Mouse (Mus musculus): Measurements from ENCODE around the gene Prelp. TPM values are rescaled to one million over a fixed set of nuclear protein-coding genes. Genes with fewer than 3 reads are reported as not detected.

The Prelp gene
- polyA plus RNA-seq, 1 experiment, result 13.3 TPM

DNA sequence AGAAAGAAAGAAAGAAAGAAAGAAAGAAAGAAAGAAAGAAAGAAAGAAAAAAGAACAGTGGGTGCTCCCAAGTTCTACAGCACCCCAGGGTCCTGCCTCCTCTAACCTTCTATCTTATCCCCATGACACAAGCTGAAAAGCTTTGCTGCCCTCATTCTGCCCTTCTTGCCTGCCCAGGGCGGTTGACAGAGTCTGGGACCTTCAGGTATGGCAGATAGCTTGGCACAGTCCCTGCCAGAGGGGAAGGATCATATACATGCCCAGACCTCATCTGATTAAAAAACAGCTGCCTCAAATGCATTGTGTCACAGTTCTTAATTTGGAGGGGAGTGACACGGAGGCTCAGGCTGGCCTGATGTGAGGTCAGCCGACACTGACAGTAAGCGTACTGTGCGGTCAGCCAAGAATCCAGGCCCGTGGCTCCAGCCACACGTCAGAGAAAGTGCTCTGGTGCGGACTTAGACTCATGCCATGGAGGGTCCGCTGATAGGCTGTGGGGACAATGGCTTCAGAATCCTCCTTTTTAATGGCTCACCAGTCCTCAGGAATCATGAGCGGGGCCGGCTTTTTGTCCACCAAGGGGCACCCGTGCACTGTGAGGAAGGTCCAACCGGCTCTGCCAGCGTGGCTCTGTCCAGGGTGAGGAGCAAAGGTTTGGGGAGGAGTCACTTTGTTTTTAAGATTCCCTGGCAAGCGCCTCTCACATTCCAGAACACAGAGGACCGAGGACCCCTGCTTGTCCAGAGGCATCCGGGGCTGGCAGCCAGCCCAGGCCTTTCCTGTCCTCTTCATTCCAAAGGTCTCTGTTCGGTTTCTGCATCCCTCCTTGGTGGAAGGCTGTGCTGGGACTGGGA is 40.3 kb upstream of the Prelp start:
- H3K4me1 ChIP-seq (replicated peaks; ENCODE audit: control insufficient read depth, insufficient read depth, low read length), result no peaks in the 10 kb centered on the region

DNA sequence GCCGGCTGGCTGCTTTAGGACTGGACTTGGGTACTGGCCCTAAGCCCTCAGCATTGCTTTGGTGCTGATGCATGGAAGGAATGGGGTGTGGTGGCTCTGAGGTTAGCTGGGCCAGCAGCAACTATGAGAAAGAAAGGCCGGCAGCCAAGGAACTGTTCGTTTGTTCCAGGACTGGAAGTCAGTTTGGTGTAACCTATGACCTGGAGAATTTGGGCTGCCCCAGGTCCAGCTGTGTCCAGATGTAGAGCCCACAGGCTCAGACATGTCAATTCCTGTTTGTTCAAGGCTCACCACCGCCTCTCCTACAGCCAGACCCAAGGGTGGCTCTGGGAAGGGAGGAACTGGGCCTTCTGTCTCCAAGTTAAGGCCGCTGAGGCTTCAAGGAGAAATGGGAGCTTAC is 38.3 kb upstream of the Prelp start:
- 95% methylated on average over 5 of the region's 5 CpGs for WGBS
- H3K4me1 ChIP-seq (replicated peaks; ENCODE audit: control insufficient read depth, insufficient read depth, low read length), result no peaks in the 10 kb centered on the region
- no peak for TF ChIP-seq POLR2A (IDR thresholded peaks at IDR 0.05; ENCODE audit: control insufficient read depth, extremely low read depth, insufficient read depth, low read length, poor library complexity)
- no peak for TF ChIP-seq CTCF (IDR thresholded peaks at IDR 0.05; ENCODE audit: borderline replicate concordance, control insufficient read depth, extremely low read depth, insufficient read depth, low read length, poor library complexity)
- no peaks in the 10 kb centered on the region for H3K36me3 ChIP-seq (ENCODE audit: control insufficient read depth, insufficient read depth, low read length)
- no peak for DNase-seq
- H3K4me3 ChIP-seq (ENCODE audit: control insufficient read depth, insufficient read depth, low read length), result no peak overlapping the region
- no peaks in the 10 kb centered on the region for H3K27me3 ChIP-seq (ENCODE audit: control insufficient read depth, insufficient read depth, low read length)
- H3K27ac ChIP-seq (ENCODE audit: control insufficient read depth, insufficient read depth, low read length), result no peak overlapping the region

More for the DNA sequence above, 40.3 kb upstream of the Prelp start:
- DNase-seq, result no peak
- TF ChIP-seq CTCF (IDR thresholded peaks at IDR 0.05; ENCODE audit: borderline replicate concordance, control insufficient read depth, extremely low read depth, insufficient read depth, low read length, poor library complexity), result no peak
- no peak for TF ChIP-seq POLR2A (IDR thresholded peaks at IDR 0.05; ENCODE audit: control insufficient read depth, extremely low read depth, insufficient read depth, low read length, poor library complexity)
- 63% methylated on average over 18 of the region's 18 CpGs for WGBS
- Histone ChIP-seq H3K4me3 (ENCODE audit: control insufficient read depth, insufficient read depth, low read length) (no peak overlapping the region), H3K36me3 (ENCODE audit: control insufficient read depth, insufficient read depth, low read length) (no peaks in the 10 kb centered on the region), H3K27ac (ENCODE audit: control insufficient read depth, insufficient read depth, low read length) (no peak overlapping the region), H3K27me3 (ENCODE audit: control insufficient read depth, insufficient read depth, low read length) (no peaks in the 10 kb centered on the region)

DNA sequence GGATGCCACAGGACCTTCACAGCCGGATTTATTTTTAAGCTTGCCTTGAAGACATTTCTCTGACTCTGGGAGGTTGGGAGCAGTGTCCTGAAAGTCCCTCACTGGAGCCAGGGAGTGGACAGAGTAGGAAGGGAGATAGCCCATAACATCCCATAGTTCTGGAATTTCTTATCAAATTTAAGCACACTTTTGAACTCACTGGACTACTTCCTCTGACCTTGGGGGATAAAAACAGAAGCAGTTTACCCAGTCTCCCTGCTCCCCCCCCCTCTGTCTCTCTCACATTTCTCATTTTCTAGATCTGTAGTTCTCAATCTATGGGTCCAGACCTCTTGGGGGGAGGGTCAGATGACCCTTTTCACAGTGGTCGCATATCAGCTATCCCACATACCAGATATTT is 32.8 kb upstream of the Prelp start:
- Histone ChIP-seq H3K27me3 (ENCODE audit: control insufficient read depth, insufficient read depth, low read length) (no peaks in the 10 kb centered on the region), H3K4me3 (ENCODE audit: control insufficient read depth, insufficient read depth, low read length) (no peak overlapping the region), H3K27ac (ENCODE audit: control insufficient read depth, insufficient read depth, low read length) (no peak overlapping the region), H3K36me3 (ENCODE audit: control insufficient read depth, insufficient read depth, low read length) (no peaks in the 10 kb centered on the region), H3K4me1 (replicated peaks; ENCODE audit: control insufficient read depth, insufficient read depth, low read length) (no peaks in the 10 kb centered on the region)
- 85% methylated on average over 2 of the region's 2 CpGs for WGBS
- DNase-seq, result no peak
- TF ChIP-seq POLR2A (IDR thresholded peaks at IDR 0.05; ENCODE audit: control insufficient read depth, extremely low read depth, insufficient read depth, low read length, poor library complexity), result no peak
- no peak for TF ChIP-seq CTCF (IDR thresholded peaks at IDR 0.05; ENCODE audit: borderline replicate concordance, control insufficient read depth, extremely low read depth, insufficient read depth, low read length, poor library complexity)

DNA sequence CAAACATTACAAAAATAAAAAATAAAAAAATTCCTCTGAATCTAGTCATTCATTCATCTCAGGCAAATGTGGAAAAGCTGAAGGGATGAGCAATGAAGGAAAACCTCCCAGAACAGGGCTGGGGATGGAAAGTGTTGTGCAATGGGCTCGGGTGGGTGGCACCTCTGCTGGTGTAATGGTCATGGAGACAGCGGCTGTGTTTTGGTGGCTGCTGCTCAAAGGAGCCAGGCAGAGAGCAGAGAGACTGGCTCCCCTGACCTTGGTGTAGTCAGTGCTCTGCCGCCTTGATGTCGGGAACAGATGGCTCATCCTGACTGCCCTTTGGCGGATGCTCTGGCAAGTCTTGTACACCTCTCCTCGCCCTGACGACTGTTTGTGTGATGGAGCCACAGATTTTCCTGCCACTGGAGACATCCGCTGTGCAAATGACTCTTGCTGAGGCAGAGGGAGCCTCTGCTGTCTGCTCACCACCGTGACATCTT is 32.1 kb upstream of the Prelp start:
- DNase-seq, result no peak
- Histone ChIP-seq H3K36me3 (ENCODE audit: control insufficient read depth, insufficient read depth, low read length) (no peaks in the 10 kb centered on the region), H3K4me1 (replicated peaks; ENCODE audit: control insufficient read depth, insufficient read depth, low read length) (no peaks in the 10 kb centered on the region), H3K27me3 (ENCODE audit: control insufficient read depth, insufficient read depth, low read length) (no peaks in the 10 kb centered on the region), H3K27ac (ENCODE audit: control insufficient read depth, insufficient read depth, low read length) (no peak overlapping the region), H3K4me3 (ENCODE audit: control insufficient read depth, insufficient read depth, low read length) (no peak overlapping the region)
- TF ChIP-seq POLR2A (IDR thresholded peaks at IDR 0.05; ENCODE audit: control insufficient read depth, extremely low read depth, insufficient read depth, low read length, poor library complexity) (no peak), CTCF (IDR thresholded peaks at IDR 0.05; ENCODE audit: borderline replicate concordance, control insufficient read depth, extremely low read depth, insufficient read depth, low read length, poor library complexity) (no peak)
- 88% methylated on average over 9 of the region's 9 CpGs for WGBS

DNA sequence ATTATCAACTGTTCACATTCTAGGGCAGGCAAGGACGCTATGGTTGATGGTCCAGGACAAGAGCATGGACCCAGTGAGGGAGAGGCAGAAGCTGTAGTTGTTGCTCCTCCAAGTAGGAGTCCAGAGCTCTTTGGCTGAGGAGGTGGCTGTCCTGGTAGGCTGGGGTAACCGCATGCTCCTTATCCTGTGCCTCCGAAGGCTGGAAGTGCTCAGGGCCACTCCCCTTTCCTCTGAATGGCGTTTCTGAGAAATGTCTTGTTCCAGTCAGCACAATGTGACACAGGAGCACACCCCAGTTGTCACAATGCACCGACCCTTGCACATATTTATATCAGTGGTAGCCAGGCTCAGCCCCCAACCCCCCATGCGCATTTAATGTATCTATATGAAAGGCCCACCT is 30.4 kb upstream of the Prelp start:
- Histone ChIP-seq H3K36me3 (ENCODE audit: control insufficient read depth, insufficient read depth, low read length) (no peaks in the 10 kb centered on the region), H3K4me3 (ENCODE audit: control insufficient read depth, insufficient read depth, low read length) (no peak overlapping the region), H3K27ac (ENCODE audit: control insufficient read depth, insufficient read depth, low read length) (no peak overlapping the region), H3K27me3 (ENCODE audit: control insufficient read depth, insufficient read depth, low read length) (no peaks in the 10 kb centered on the region), H3K4me1 (replicated peaks; ENCODE audit: control insufficient read depth, insufficient read depth, low read length) (no peaks in the 10 kb centered on the region)
- no peak for DNase-seq
- TF ChIP-seq CTCF (IDR thresholded peaks at IDR 0.05; ENCODE audit: borderline replicate concordance, control insufficient read depth, extremely low read depth, insufficient read depth, low read length, poor library complexity), result no peak
- no peak for TF ChIP-seq POLR2A (IDR thresholded peaks at IDR 0.05; ENCODE audit: control insufficient read depth, extremely low read depth, insufficient read depth, low read length, poor library complexity)
- WGBS, result 65% methylated on average over 6 of the region's 6 CpGs

DNA sequence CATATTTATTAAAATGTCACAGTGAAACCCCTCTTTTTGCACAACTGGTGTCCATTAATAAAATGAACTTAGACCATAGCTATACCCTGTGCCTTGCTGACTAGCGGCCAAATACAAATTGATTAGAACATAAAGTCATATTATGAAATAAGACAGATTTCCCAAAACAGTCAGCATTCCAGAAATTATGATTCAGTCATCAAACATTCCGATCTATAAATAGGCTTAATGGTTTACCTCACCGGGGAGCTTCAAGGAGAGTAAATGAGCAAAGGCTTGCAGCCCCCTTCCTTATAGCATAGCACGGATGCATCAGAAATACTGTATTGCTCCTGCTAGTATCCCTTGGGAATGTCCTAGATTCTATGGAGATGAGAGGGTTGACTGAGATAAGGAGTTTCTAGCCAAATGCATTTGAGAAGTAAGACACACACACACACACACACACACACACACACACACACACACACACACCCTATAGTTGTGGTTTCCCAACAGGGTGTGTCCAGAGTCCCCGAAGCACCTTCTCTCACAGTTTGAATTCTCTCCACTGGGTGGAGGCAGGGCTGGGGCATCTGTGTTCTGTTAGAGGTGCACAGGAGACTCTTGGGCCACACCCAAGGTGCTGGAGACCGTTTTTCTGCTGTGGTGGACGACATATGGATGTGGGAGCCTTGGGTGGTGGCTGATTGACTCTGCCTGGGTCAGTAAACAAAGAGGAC is 29.0 kb upstream of the Prelp start:
- no peak for DNase-seq
- H3K27ac ChIP-seq (ENCODE audit: control insufficient read depth, insufficient read depth, low read length), result no peak overlapping the region
- H3K36me3 ChIP-seq (ENCODE audit: control insufficient read depth, insufficient read depth, low read length), result no peaks in the 10 kb centered on the region
- TF ChIP-seq CTCF (IDR thresholded peaks at IDR 0.05; ENCODE audit: borderline replicate concordance, control insufficient read depth, extremely low read depth, insufficient read depth, low read length, poor library complexity) (no peak), POLR2A (IDR thresholded peaks at IDR 0.05; ENCODE audit: control insufficient read depth, extremely low read depth, insufficient read depth, low read length, poor library complexity) (no peak)
- no peaks in the 10 kb centered on the region for H3K4me1 ChIP-seq (replicated peaks; ENCODE audit: control insufficient read depth, insufficient read depth, low read length)
- 65% methylated on average over 7 of the region's 7 CpGs for WGBS
- H3K27me3 ChIP-seq (ENCODE audit: control insufficient read depth, insufficient read depth, low read length), result no peaks in the 10 kb centered on the region
- H3K4me3 ChIP-seq (ENCODE audit: control insufficient read depth, insufficient read depth, low read length), result no peak overlapping the region
